Mouse (Mus musculus) MEL (cell line): Measurements from ENCODE around the gene Erbb2. TPM values are rescaled to one million over a fixed set of nuclear protein-coding genes. Genes with fewer than 3 reads are reported as not detected.
A peak's percentile ranks its signal among the peaks of the same experiment; 100 is the strongest.

Experiments
- DNase-seq: peaks from one replicate; pipeline ENCODE4 v3.0.0; 2011; ENCODE audit warnings: low read depth, low spot score
- H3K27ac ChIP-seq: 2 replicates; pipeline ENCODE4 v1.5.1; 2012; ENCODE audit warnings: low read depth, mild to moderate bottlenecking, control low read depth, low read length, moderate library complexity; ENCODE audit not compliant: control insufficient read depth
- H3K27me3 ChIP-seq, 2 experiments: fragments of 150-350 bp in 1 of 2; sonication (generic) in 1 of 2; 2 replicates each; pipeline ENCODE4 v1.6.1; 2012; ENCODE audit warnings: low read length in 2 of 2, mild to moderate bottlenecking in 2 of 2, improper control_type of control experiment in 1 of 2, moderate library complexity in 1 of 2; ENCODE audit not compliant: insufficient read depth in 2 of 2, control insufficient read depth in 1 of 2
- H3K36me3 ChIP-seq, 2 experiments: 2 replicates each; pipeline ENCODE4 v1.6.1; 2012 to 2014; ENCODE audit warnings: low read length in 2 of 2, improper control_type of control experiment in 1 of 2, inconsistent platforms in 1 of 2, mild to moderate bottlenecking in 1 of 2; ENCODE audit not compliant: insufficient read depth in 2 of 2, control insufficient read depth in 1 of 2
- H3K4me1 ChIP-seq, 2 experiments: fragments of 150-350 bp in 1 of 2; sonication (generic) in 1 of 2; 2 replicates each; pipeline ENCODE4 v1.6.1; 2012; ENCODE audit warnings: low read length in 2 of 2, improper control_type of control experiment in 1 of 2, mild to moderate bottlenecking in 1 of 2; ENCODE audit not compliant: insufficient read depth in 2 of 2, control insufficient read depth in 1 of 2
- H3K4me3 ChIP-seq, 2 experiments: fragments of 150-350 bp in 1 of 2; sonication (generic) in 1 of 2; 2 replicates each; pipeline ENCODE4 v1.5.1; 2012; ENCODE audit warnings: low read depth in 2 of 2, low read length in 2 of 2, mild to moderate bottlenecking in 2 of 2, moderate library complexity in 2 of 2, control low read depth in 1 of 2, improper control_type of control experiment in 1 of 2; ENCODE audit not compliant: control insufficient read depth in 1 of 2, insufficient read depth in 1 of 2
- H3K79me2 ChIP-seq: 2 replicates; pipeline ENCODE4 v1.6.1; 2012; ENCODE audit warnings: mild to moderate bottlenecking, low read length, moderate library complexity; ENCODE audit not compliant: control insufficient read depth, poor library complexity, insufficient read depth
- H3K9ac ChIP-seq: 2 replicates; pipeline ENCODE4 v1.6.1; 2012; ENCODE audit warnings: low read depth, mild to moderate bottlenecking, control low read depth, low read length, moderate library complexity; ENCODE audit not compliant: control insufficient read depth, poor library complexity, severe bottlenecking
- H3K9me3 ChIP-seq: fragments of 150-350 bp; sonication (generic); replicated peaks from 2 replicates; pipeline ENCODE4 v1.6.1; 2012; ENCODE audit warnings: mild to moderate bottlenecking, low read length, improper control_type of control experiment, moderate library complexity; ENCODE audit not compliant: insufficient read depth
- BHLHE40 ChIP-seq: IDR thresholded peaks from 2 replicates; pipeline ENCODE4 v1.6.1; 2012; ENCODE audit warnings: low read depth, mild to moderate bottlenecking, inconsistent platforms, low read length, improper control_type of control experiment, borderline replicate concordance
- CHD2 ChIP-seq: IDR thresholded peaks from 2 replicates; pipeline ENCODE4 v1.6.1; 2011; ENCODE audit warnings: low read length, improper control_type of control experiment
- CTCF ChIP-seq, 3 experiments: IDR thresholded peaks in 2 of 3; conservative IDR thresholded peaks in 1 of 3; 2 replicates each; pipeline ENCODE4 v1.5.1; 2011 to 2012; ENCODE audit warnings: low read length in 3 of 3, low read depth in 2 of 3, mild to moderate bottlenecking in 2 of 3, improper control_type of control experiment in 1 of 3, inconsistent platforms in 1 of 3, mixed read lengths in 1 of 3, moderate library complexity in 1 of 3; ENCODE audit not compliant: control insufficient read depth in 1 of 3, insufficient read depth in 1 of 3, poor library complexity in 1 of 3, severe bottlenecking in 1 of 3
- E2F4 ChIP-seq: IDR thresholded peaks from 2 replicates; pipeline ENCODE4 v1.6.1; 2011; ENCODE audit warnings: low read depth, low read length, improper control_type of control experiment, borderline replicate concordance
- ELF1 ChIP-seq: IDR thresholded peaks from 2 replicates; pipeline ENCODE4 v1.6.1; 2014; ENCODE audit warnings: low read depth, mild to moderate bottlenecking, inconsistent platforms, low read length, improper control_type of control experiment, moderate library complexity
- ETS1 ChIP-seq: IDR thresholded peaks from 2 replicates; pipeline ENCODE4 v1.6.1; 2012; ENCODE audit warnings: low read depth, mild to moderate bottlenecking, inconsistent platforms, low read length, improper control_type of control experiment, moderate library complexity
- GABPA ChIP-seq: IDR thresholded peaks from 2 replicates; pipeline ENCODE4 v1.6.1; 2012; ENCODE audit warnings: low read depth, mild to moderate bottlenecking, inconsistent platforms, low read length, improper control_type of control experiment, moderate library complexity
- GATA1 ChIP-seq: IDR thresholded peaks from 2 replicates; pipeline ENCODE4 v1.6.1; 2011; ENCODE audit warnings: low read depth, low read length, improper control_type of control experiment
- HCFC1 ChIP-seq: IDR thresholded peaks from 2 replicates; pipeline ENCODE4 v1.6.1; 2012; ENCODE audit warnings: low read depth, mild to moderate bottlenecking, inconsistent platforms, low read length, improper control_type of control experiment, moderate library complexity
- JUND ChIP-seq: IDR thresholded peaks from 2 replicates; pipeline ENCODE4 v1.6.1; 2011; ENCODE audit warnings: low read depth, mild to moderate bottlenecking, improper control_type of control experiment, low read length
- MAFK ChIP-seq: IDR thresholded peaks from 2 replicates; pipeline ENCODE4 v1.6.1; 2011; ENCODE audit warnings: low read depth, mild to moderate bottlenecking, low read length, improper control_type of control experiment, borderline replicate concordance
- MAX ChIP-seq: IDR thresholded peaks from 2 replicates; pipeline ENCODE4 v1.6.1; 2011; ENCODE audit warnings: low read length, improper control_type of control experiment
- MAZ ChIP-seq: IDR thresholded peaks from 2 replicates; pipeline ENCODE4 v1.6.1; 2012; ENCODE audit warnings: low read depth, mild to moderate bottlenecking, inconsistent platforms, low read length, improper control_type of control experiment
- MEF2A ChIP-seq: IDR thresholded peaks from 2 replicates; pipeline ENCODE4 v1.6.1; 2014; ENCODE audit warnings: low read depth, mild to moderate bottlenecking, inconsistent platforms, low read length, improper control_type of control experiment; ENCODE audit not compliant: poor library complexity, insufficient replicate concordance, severe bottlenecking; ENCODE audit errors: extremely low read depth
- NELFE ChIP-seq: IDR thresholded peaks from 2 replicates; pipeline ENCODE4 v1.6.1; 2011; ENCODE audit warnings: low read depth, low read length, improper control_type of control experiment
- NRF1 ChIP-seq: IDR thresholded peaks from 2 replicates; pipeline ENCODE4 v1.6.1; 2014; ENCODE audit warnings: low read depth, mild to moderate bottlenecking, inconsistent platforms, low read length, improper control_type of control experiment, moderate library complexity; ENCODE audit not compliant: poor library complexity, insufficient read depth, severe bottlenecking
- POLR2A ChIP-seq, 2 experiments: IDR thresholded peaks; 2 replicates each; pipeline ENCODE4 v1.6.1; 2011 to 2012; ENCODE audit warnings: low read length in 2 of 2, mild to moderate bottlenecking in 2 of 2, control low read depth in 1 of 2, improper control_type of control experiment in 1 of 2, low read depth in 1 of 2, moderate library complexity in 1 of 2; ENCODE audit not compliant: control insufficient read depth in 1 of 2, insufficient read depth in 1 of 2, poor library complexity in 1 of 2
- RAD21 ChIP-seq: IDR thresholded peaks from 2 replicates; pipeline ENCODE4 v1.6.1; 2011; ENCODE audit warnings: mild to moderate bottlenecking, low read depth, low read length, improper control_type of control experiment
- RCOR1 ChIP-seq: IDR thresholded peaks from 2 replicates; pipeline ENCODE4 v1.6.1; 2012; ENCODE audit warnings: low read depth, mild to moderate bottlenecking, inconsistent platforms, low read length, improper control_type of control experiment
- SIN3A ChIP-seq: IDR thresholded peaks from 2 replicates; pipeline ENCODE4 v1.6.1; 2012; ENCODE audit warnings: low read length, improper control_type of control experiment, inconsistent platforms
- SMC3 ChIP-seq: IDR thresholded peaks from 2 replicates; pipeline ENCODE4 v1.6.1; 2011; ENCODE audit warnings: low read depth, low read length, improper control_type of control experiment
- TAL1 ChIP-seq: IDR thresholded peaks from 2 replicates; pipeline ENCODE4 v1.6.1; 2012; ENCODE audit warnings: mild to moderate bottlenecking, inconsistent platforms, low read length, moderate library complexity, mixed read lengths
- TBP ChIP-seq: IDR thresholded peaks from 2 replicates; pipeline ENCODE4 v1.8.0; 2011; ENCODE audit warnings: low read depth, low read length, improper control_type of control experiment
- TCF12 ChIP-seq: IDR thresholded peaks from 2 replicates; pipeline ENCODE4 v1.6.1; 2014; ENCODE audit warnings: low read depth, mild to moderate bottlenecking, inconsistent platforms, low read length, improper control_type of control experiment, moderate library complexity
- UBTF ChIP-seq: IDR thresholded peaks from 2 replicates; pipeline ENCODE4 v1.6.1; 2012; ENCODE audit warnings: low read depth, mild to moderate bottlenecking, inconsistent platforms, low read length, improper control_type of control experiment, moderate library complexity, borderline replicate concordance; ENCODE audit not compliant: insufficient read depth
- USF2 ChIP-seq, 2 experiments: IDR thresholded peaks; 2 replicates each; pipeline ENCODE4 v1.6.1; 2011 to 2012; ENCODE audit warnings: improper control_type of control experiment in 2 of 2, low read length in 2 of 2, borderline replicate concordance in 1 of 2, inconsistent platforms in 1 of 2, low read depth in 1 of 2, mild to moderate bottlenecking in 1 of 2; ENCODE audit not compliant: insufficient read depth in 1 of 2
- ZC3H11A ChIP-seq: IDR thresholded peaks from 2 replicates; pipeline ENCODE4 v1.6.1; 2012; ENCODE audit warnings: low read depth, mild to moderate bottlenecking, inconsistent platforms, low read length, improper control_type of control experiment
- ZMIZ1 ChIP-seq: IDR thresholded peaks from 2 replicates; pipeline ENCODE4 v1.6.1; 2012; ENCODE audit warnings: low read depth, mild to moderate bottlenecking, inconsistent platforms, low read length, improper control_type of control experiment, moderate library complexity
- polyA plus RNA-seq, 2 experiments: library from polyadenylated mRNA; stranded (reverse) in 1 of 2; unstranded in 1 of 2; fragments of >175 nt in 1 of 2; fragments of >200 nt in 1 of 2; gene quantifications; 2 replicates each; pipeline versions ENCODE4 v1.2.1 to v1.2.4; 2012; ENCODE audit warnings: low replicate concordance in 2 of 2, low read depth in 1 of 2; ENCODE audit not compliant: insufficient read length in 2 of 2, insufficient read depth in 1 of 2, missing spikeins in 1 of 2
- total RNA-seq: library from RNA; depleted of rRNA; stranded (reverse); fragments of 300-350 nt; gene quantifications from 2 replicates; pipeline ENCODE4 v1.2.3, GENCODE M21; 2012

Erbb2 gene
- total and polyA plus RNA-seq, 3 experiments: not detected

DNA sequence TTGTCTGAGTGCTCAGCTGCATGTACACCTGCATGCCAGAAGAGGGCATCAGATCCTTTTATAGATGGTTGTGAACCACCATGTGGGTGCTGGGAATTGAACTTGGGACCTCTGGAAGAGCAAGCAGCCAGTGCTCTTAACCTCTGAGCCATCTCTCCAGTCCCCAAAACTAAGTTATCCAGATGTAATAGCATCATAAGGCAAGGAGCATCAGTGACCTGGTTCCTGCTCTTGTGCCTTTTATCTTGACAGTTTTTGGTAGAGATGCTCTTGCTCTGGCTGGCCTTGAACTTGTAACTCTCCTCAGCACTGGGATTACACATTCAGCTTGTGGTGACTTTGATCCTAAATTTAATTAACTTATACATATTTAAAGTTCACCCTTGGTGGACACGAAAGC is 31.4 kb downstream of the Erbb2 start:
- H3K79me2 ChIP-seq: no peaks in the 10 kb centered on the region; the same call in 1 of the 2 replicates
- TF ChIP-seq MAZ: no peak
- no peak for TF ChIP-seq ZC3H11A
- TF ChIP-seq CHD2: no peak
- TF ChIP-seq POLR2A (IDR thresholded peaks at IDR 0.05; ENCODE audit: control insufficient read depth in 1 of 2, insufficient read depth in 1 of 2, low read depth in 1 of 2, low read length in 2 of 2, poor library complexity in 1 of 2): no peak
- no peak for TF ChIP-seq E2F4
- no peak for TF ChIP-seq JUND
- TF ChIP-seq UBTF: no peak
- TF ChIP-seq ETS1: no peak
- peak in 2 of 3 experiments; percentile 4 to 17; a peak in 1 of 6 replicates for TF ChIP-seq CTCF (IDR thresholded peaks at IDR 0.05 in 2 of 3, conservative IDR thresholded peaks at IDR 0.05 in 1 of 3; ENCODE audit: control insufficient read depth in 1 of 3, insufficient read depth in 1 of 3, low read depth in 2 of 3, low read length in 3 of 3, poor library complexity in 1 of 3, severe bottlenecking in 1 of 3)
- TF ChIP-seq TBP: peak; percentile 65; the same call in 1 of the 2 replicates
- no peak for TF ChIP-seq MEF2A
- TF ChIP-seq NRF1: no peak
- TF ChIP-seq TCF12: no peak
- TF ChIP-seq HCFC1: no peak
- no peak for TF ChIP-seq ELF1
- TF ChIP-seq ZMIZ1: peak; percentile 28; the same call in 1 of the 2 replicates
- TF ChIP-seq SIN3A: no peak
- TF ChIP-seq, all 39 proteins: peak for 3
- no peak overlapping the region for H3K9ac ChIP-seq
- no peaks in the 10 kb centered on the region for H3K4me1 ChIP-seq
- H3K27me3 ChIP-seq: peaks cover 0 to 6% of the 10 kb centered on the region in 2 experiments
- H3K27ac ChIP-seq: no peak overlapping the region
- peak; percentile 10 for DNase-seq
- H3K4me3 ChIP-seq: no peak overlapping the region
- no peaks in the 10 kb centered on the region for H3K9me3 ChIP-seq
- H3K36me3 ChIP-seq: no peaks in the 10 kb centered on the region

DNA sequence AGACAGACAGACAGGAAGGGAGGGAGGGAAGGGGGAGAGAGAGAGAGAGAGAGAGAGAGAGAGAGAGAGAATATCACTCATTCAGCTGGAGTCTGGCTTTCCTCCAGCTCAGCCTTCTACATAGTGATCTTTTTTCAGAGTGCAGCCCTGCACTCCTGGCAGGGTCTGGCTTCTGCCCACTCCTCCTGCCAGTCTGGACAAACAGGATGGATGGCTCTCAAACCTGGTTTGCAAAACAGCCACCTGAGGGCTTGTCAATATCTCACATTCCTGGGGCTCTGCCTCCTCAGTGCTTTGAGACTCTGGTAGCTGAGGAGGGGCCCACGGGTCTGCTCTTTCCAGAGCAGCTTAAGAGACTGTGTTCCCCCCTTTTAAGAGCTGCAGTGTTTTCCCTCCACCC is 33.0 kb downstream of the Erbb2 start:
- Histone ChIP-seq H3K27ac (no peak overlapping the region), H3K27me3 (peaks cover 0 to 6% of the 10 kb centered on the region in 2 experiments), H3K4me3 (no peak overlapping the region), H3K79me2 (no peaks in the 10 kb centered on the region), H3K9ac (no peak overlapping the region)
- TF ChIP-seq BHLHE40 (no peak), MAX (no peak), MAZ (no peak), GABPA (no peak), RCOR1 (no peak), NELFE (no peak), SMC3 (no peak), TAL1 (no peak), GATA1 (no peak), MAFK (no peak), RAD21 (no peak), USF2 (IDR thresholded peaks at IDR 0.05; ENCODE audit: borderline replicate concordance in 1 of 2, insufficient read depth in 1 of 2, low read depth in 1 of 2, low read length in 2 of 2) (no peak), UBTF (no peak), POLR2A (IDR thresholded peaks at IDR 0.05; ENCODE audit: control insufficient read depth in 1 of 2, insufficient read depth in 1 of 2, low read depth in 1 of 2, low read length in 2 of 2, poor library complexity in 1 of 2) (no peak)
- TF ChIP-seq, all 39 proteins: peak for 0
- no peaks in the 10 kb centered on the region for H3K36me3 ChIP-seq
- no peaks in the 10 kb centered on the region for H3K4me1 ChIP-seq
- no peaks in the 10 kb centered on the region for H3K9me3 ChIP-seq
- no peak for DNase-seq
